Mouse (Mus musculus) CH12.LX (cell line): ENCODE measurements around the gene Pglyrp2. TPM values are rescaled to one million over a fixed set of nuclear protein-coding genes. Genes with fewer than 3 reads are reported as not detected.
A peak's percentile ranks its signal among the peaks of the same experiment; 100 is the strongest.

Source experiments
- DNase-seq: peaks from one replicate; pipeline ENCODE4 v3.0.0-alpha.2; 2013; ENCODE audit errors: extremely low read depth
- H3K27ac ChIP-seq: 2 replicates; pipeline ENCODE4 v1.5.1; 2012; ENCODE audit warnings: low read depth, mild to moderate bottlenecking, control low read depth, moderate library complexity; ENCODE audit not compliant: insufficient read depth
- H3K27me3 ChIP-seq: replicated peaks from 2 replicates; pipeline ENCODE3; 2012; ENCODE audit warnings: inconsistent platforms
- H3K36me3 ChIP-seq, 2 experiments: replicated peaks in 1 of 2; 2 replicates each; pipeline versions ENCODE3 to v1.6.1; 2012; ENCODE audit warnings: inconsistent platforms in 1 of 2, low read length in 1 of 2, mild to moderate bottlenecking in 1 of 2, mixed read lengths in 1 of 2, moderate library complexity in 1 of 2; ENCODE audit not compliant: control insufficient read depth in 1 of 2, insufficient read depth in 1 of 2
- H3K4me1 ChIP-seq, 2 experiments: 2 replicates each; pipeline ENCODE4 v1.6.1; 2012; ENCODE audit warnings: inconsistent platforms in 1 of 2, moderate library complexity in 1 of 2; ENCODE audit not compliant: insufficient read depth in 2 of 2, control insufficient read depth in 1 of 2
- H3K4me2 ChIP-seq: 2 replicates; pipeline ENCODE4 v1.6.1; 2012; ENCODE audit warnings: low read depth, mild to moderate bottlenecking, control low read depth; ENCODE audit not compliant: poor library complexity, insufficient read depth, severe bottlenecking
- H3K4me3 ChIP-seq, 3 experiments: fragments of 150-350 bp in 1 of 3; sonication (generic) in 1 of 3; replicated peaks in 1 of 3; 2 replicates each; pipeline versions ENCODE3 to v1.5.1; 2011 to 2012; ENCODE audit warnings: low read depth in 2 of 3, low read length in 2 of 3, mild to moderate bottlenecking in 2 of 3, moderate library complexity in 2 of 3, control low read depth in 1 of 3, improper control_type of control experiment in 1 of 3, inconsistent platforms in 1 of 3, mixed read lengths in 1 of 3; ENCODE audit not compliant: poor library complexity in 1 of 3
- H3K79me2 ChIP-seq: replicated peaks from 2 replicates; pipeline ENCODE4 v1.6.1; 2012; ENCODE audit warnings: mild to moderate bottlenecking, moderate library complexity; ENCODE audit not compliant: control insufficient read depth, poor library complexity, insufficient read depth, severe bottlenecking; ENCODE audit errors: extremely low read depth
- H3K9ac ChIP-seq: 2 replicates; pipeline ENCODE4 v1.6.1; 2012; ENCODE audit warnings: low read depth, mild to moderate bottlenecking, control low read depth, moderate library complexity; ENCODE audit not compliant: insufficient read depth
- H3K9me3 ChIP-seq: replicated peaks from 2 replicates; pipeline ENCODE3; 2012; ENCODE audit warnings: low read length, inconsistent platforms, mixed read lengths
- BHLHE40 ChIP-seq: IDR thresholded peaks from 2 replicates; pipeline ENCODE4 v1.6.1; 2011; ENCODE audit warnings: mild to moderate bottlenecking, low read depth, low read length, improper control_type of control experiment
- CHD1 ChIP-seq: IDR thresholded peaks from 2 replicates; pipeline ENCODE4 v1.6.1; 2012; ENCODE audit warnings: low read depth, low read length, improper control_type of control experiment, inconsistent platforms
- CHD2 ChIP-seq: IDR thresholded peaks from 2 replicates; pipeline ENCODE4 v1.6.1; 2011; ENCODE audit warnings: low read length, improper control_type of control experiment
- ELF1 ChIP-seq: IDR thresholded peaks from 2 replicates; pipeline ENCODE4 v1.6.1; 2014; ENCODE audit warnings: low read depth, mild to moderate bottlenecking, inconsistent platforms, low read length, improper control_type of control experiment
- EP300 ChIP-seq: IDR thresholded peaks from 2 replicates; pipeline ENCODE4 v1.6.1; 2011; ENCODE audit warnings: low read length, improper control_type of control experiment
- ETS1 ChIP-seq: conservative IDR thresholded peaks from 2 replicates; pipeline ENCODE4 v1.6.1; 2012; ENCODE audit warnings: low read depth, mild to moderate bottlenecking, inconsistent platforms, low read length, improper control_type of control experiment, moderate library complexity
- IRF4 ChIP-seq: IDR thresholded peaks from 2 replicates; pipeline ENCODE4 v1.6.1; 2014; ENCODE audit warnings: low read depth, mild to moderate bottlenecking, inconsistent platforms, low read length, improper control_type of control experiment
- JUN ChIP-seq: IDR thresholded peaks from 2 replicates; pipeline ENCODE4 v1.6.1; 2011; ENCODE audit warnings: low read depth, mild to moderate bottlenecking, low read length, improper control_type of control experiment, moderate library complexity; ENCODE audit not compliant: insufficient read depth
- JUND ChIP-seq: conservative IDR thresholded peaks from 2 replicates; pipeline ENCODE4 v1.6.1; 2011; ENCODE audit warnings: low read depth, low read length, improper control_type of control experiment
- MAX ChIP-seq: IDR thresholded peaks from 2 replicates; pipeline ENCODE4 v1.6.1; 2011; ENCODE audit warnings: low read length, improper control_type of control experiment
- MYC ChIP-seq: IDR thresholded peaks from 2 replicates; pipeline ENCODE4 v1.6.1; 2011; ENCODE audit warnings: low read depth, mild to moderate bottlenecking, improper control_type of control experiment, low read length
- NRF1 ChIP-seq: IDR thresholded peaks from 2 replicates; pipeline ENCODE4 v1.6.1; 2014; ENCODE audit warnings: low read depth, mild to moderate bottlenecking, inconsistent platforms, low read length, improper control_type of control experiment, moderate library complexity
- POLR2A ChIP-seq: IDR thresholded peaks from 2 replicates; pipeline ENCODE4 v1.6.1; 2011; ENCODE audit warnings: low read depth, mild to moderate bottlenecking, improper control_type of control experiment, low read length
- SIN3A ChIP-seq: IDR thresholded peaks from 2 replicates; pipeline ENCODE4 v1.6.1; 2012; ENCODE audit warnings: low read length, improper control_type of control experiment, inconsistent platforms
- TCF12 ChIP-seq: IDR thresholded peaks from 2 replicates; pipeline ENCODE4 v1.6.1; 2014; ENCODE audit warnings: low read depth, mild to moderate bottlenecking, inconsistent platforms, low read length, improper control_type of control experiment
- UBTF ChIP-seq: IDR thresholded peaks from 2 replicates; pipeline ENCODE4 v1.6.1; 2012; ENCODE audit warnings: low read depth, mild to moderate bottlenecking, inconsistent platforms, low read length, improper control_type of control experiment, moderate library complexity
- ZKSCAN1 ChIP-seq: IDR thresholded peaks from 2 replicates; pipeline ENCODE4 v1.6.1; 2012; ENCODE audit warnings: low read depth, inconsistent platforms, low read length, improper control_type of control experiment, borderline replicate concordance
- ZMIZ1 ChIP-seq: IDR thresholded peaks from 2 replicates; pipeline ENCODE4 v1.6.1; 2012; ENCODE audit warnings: low read depth, mild to moderate bottlenecking, inconsistent platforms, low read length, improper control_type of control experiment
- ZNF384 ChIP-seq: IDR thresholded peaks from 2 replicates; pipeline ENCODE4 v1.6.1; 2012; ENCODE audit warnings: low read depth, low read length, improper control_type of control experiment, inconsistent platforms
- dilution Hi-C: fragments of 300-500 bp; cut with MboI; formaldehyde crosslinking; loops from 2 replicates; pipeline ENCODE4 v1.14.3; 2020; ENCODE audit warnings: low sequenced_read_pairs; ENCODE audit not compliant: extremely low pct_unique_long_range_greater_than_20kb, extremely low pct_ligation_motif_present
- in situ Hi-C: fragments of 300-500 bp; cut with MboI; formaldehyde crosslinking; loops from 3 replicates; pipeline ENCODE4 v1.14.3; 2019; ENCODE audit warnings: low sequenced_read_pairs, low pct_ligation_motif_present, low pct_unique_long_range_greater_than_20kb, mixed read lengths
- polyA plus RNA-seq: library from polyadenylated mRNA; unstranded; fragments of >175 nt; gene quantifications from 2 replicates; pipeline ENCODE4 v1.2.1, GENCODE M21; 2012; ENCODE audit warnings: low read depth; ENCODE audit not compliant: insufficient read length
- total RNA-seq, 2 experiments: library from RNA; depleted of rRNA; stranded (reverse); fragments of 300-350 nt in 1 of 2; fragments of >200 nt in 1 of 2; gene quantifications; 2 replicates each; pipeline ENCODE4 v1.2.3; 2012 to 2014

Pglyrp2 gene
- total and polyA plus RNA-seq, 3 experiments = 2.0 to 5.8 (median 4.1) TPM

- Histone ChIP-seq H3K9ac (no peak overlapping the region), H3K79me2 (no peaks in the 10 kb centered on the region), H3K27ac (no peak overlapping the region), H3K36me3 (no peaks in the 10 kb centered on the region), H3K27me3 (no peaks in the 10 kb centered on the region), H3K4me1 (peaks cover 3 to 19% of the 10 kb centered on the region in 2 experiments; a peak in 2 of 4 replicates), H3K4me2 (peak overlapping the region; percentile 26; the same call in 1 of the 2 replicates), H3K9me3 (no peaks in the 10 kb centered on the region), H3K4me3 (no peak overlapping the region)
- TF ChIP-seq ZKSCAN1 (no peak), EP300 (peak; percentile 66; the same call in 1 of the 2 replicates), JUND (0 out of 2 replicates have a peak, but pooled peaks have one; percentile 28), MYC (no peak), NRF1 (peak; percentile 69), IRF4 (peak; percentile 76), BHLHE40 (0 out of 2 replicates have a peak, but pooled peaks have one; percentile 10), MAX (0 out of 2 replicates have a peak, but pooled peaks have one; percentile 26)
- peak; percentile 53 for DNase-seq
- in situ Hi-C loops = loop anchor here (5.0 kb wide), 1 partner anchor 49 kb away; no protein-coding TSS in a partner anchor
- dilution Hi-C loops = no loop called here
These were observed 19.3 kb upstream of the Pglyrp2 start for GRCm38 (mm10) chr17:32443245-32443644.

GRCm38 (mm10) chr17:32437106-32437505 is 13.1 kb upstream of the Pglyrp2 start:
- dilution Hi-C loops = no loop called here

GRCm38 (mm10) chr17:32435151-32435550 is 11.2 kb upstream of the Pglyrp2 start:
- no peak for DNase-seq
- Histone ChIP-seq H3K27me3 (no peaks in the 10 kb centered on the region), H3K36me3 (no peaks in the 10 kb centered on the region), H3K9me3 (no peaks in the 10 kb centered on the region), H3K4me3 (no peak overlapping the region), H3K9ac (no peak overlapping the region), H3K4me1 (peaks cover 0 to 2% of the 10 kb centered on the region in 2 experiments; a peak in 2 of 4 replicates), H3K27ac (no peak overlapping the region), H3K4me2 (no peak overlapping the region), H3K79me2 (no peaks in the 10 kb centered on the region)
- TF ChIP-seq JUND (no peak), CHD1 (no peak), NRF1 (no peak), UBTF (no peak), TCF12 (no peak), CHD2 (no peak), ETS1 (no peak), JUN (no peak), ZMIZ1 (no peak), MAX (no peak), EP300 (no peak), ZNF384 (no peak), SIN3A (no peak), POLR2A (no peak)
- dilution Hi-C loops (no loop called here), in situ Hi-C loops (loop anchor here (5.0 kb wide), 1 partner anchor 93 kb away; no protein-coding TSS in a partner anchor)

More at GRCm38 (mm10) chr17:32437106-32437505, 13.1 kb upstream of the Pglyrp2 start:
- no peak overlapping the region for H3K4me3 ChIP-seq
- no peaks in the 10 kb centered on the region for H3K79me2 ChIP-seq
- no peak for TF ChIP-seq MYC
- TF ChIP-seq ZMIZ1 = no peak
- TF ChIP-seq CHD2 = no peak
- no peak for TF ChIP-seq ELF1
- H3K36me3 ChIP-seq = no peaks in the 10 kb centered on the region
- H3K9me3 ChIP-seq = no peaks in the 10 kb centered on the region
- no peak overlapping the region for H3K4me2 ChIP-seq
- no peaks in the 10 kb centered on the region for H3K27me3 ChIP-seq
- DNase-seq = no peak
- H3K4me1 ChIP-seq = no peaks in the 10 kb centered on the region
- no peak overlapping the region for H3K9ac ChIP-seq
- H3K27ac ChIP-seq = no peak overlapping the region
- in situ Hi-C loops = loop anchor here (5.0 kb wide), 1 partner anchor 95 kb away; no protein-coding TSS in a partner anchor
